Mouse (Mus musculus) CH12F3 (cell line): ENCODE results near the gene Tti1.

Experiments
- in situ Hi-C: fragments of 300-500 bp; cut with MboI; formaldehyde crosslinking; loops from 2 replicates; pipeline ENCODE4 v1.14.3; 2020; ENCODE audit warnings: low sequenced_read_pairs

Gene Tti1

GRCm38 (mm10) chr2:157979241-157979640 lies 49.0 kb downstream of the Tti1 start:
- in situ Hi-C loops: loop anchor here (25.0 kb wide), 1 partner anchor 342 kb away; no protein-coding TSS in a partner anchor

DNA sequence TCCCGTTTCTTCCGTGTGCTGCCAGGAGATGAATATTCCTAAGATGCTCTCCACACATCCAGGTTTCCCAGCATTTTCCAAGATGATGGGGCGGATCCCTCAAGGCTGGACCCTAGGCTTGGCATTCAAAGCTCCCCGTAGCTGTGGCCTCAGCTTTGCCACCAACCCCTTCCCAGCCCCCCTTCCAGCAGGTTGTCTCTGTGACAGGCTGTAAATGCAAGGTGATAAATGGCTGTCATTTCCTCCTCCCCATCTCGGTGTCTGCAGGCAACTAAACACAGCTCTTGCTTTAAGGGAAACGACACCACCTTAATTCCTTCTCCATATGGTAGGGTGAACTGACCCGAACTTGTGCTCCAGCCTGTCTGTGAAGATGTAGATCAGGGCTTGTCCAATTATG lies 52.6 kb downstream of the Tti1 start:
- in situ Hi-C loops: loop anchor here (25.0 kb wide), 1 partner anchor 338 kb away; no protein-coding TSS in a partner anchor

DNA sequence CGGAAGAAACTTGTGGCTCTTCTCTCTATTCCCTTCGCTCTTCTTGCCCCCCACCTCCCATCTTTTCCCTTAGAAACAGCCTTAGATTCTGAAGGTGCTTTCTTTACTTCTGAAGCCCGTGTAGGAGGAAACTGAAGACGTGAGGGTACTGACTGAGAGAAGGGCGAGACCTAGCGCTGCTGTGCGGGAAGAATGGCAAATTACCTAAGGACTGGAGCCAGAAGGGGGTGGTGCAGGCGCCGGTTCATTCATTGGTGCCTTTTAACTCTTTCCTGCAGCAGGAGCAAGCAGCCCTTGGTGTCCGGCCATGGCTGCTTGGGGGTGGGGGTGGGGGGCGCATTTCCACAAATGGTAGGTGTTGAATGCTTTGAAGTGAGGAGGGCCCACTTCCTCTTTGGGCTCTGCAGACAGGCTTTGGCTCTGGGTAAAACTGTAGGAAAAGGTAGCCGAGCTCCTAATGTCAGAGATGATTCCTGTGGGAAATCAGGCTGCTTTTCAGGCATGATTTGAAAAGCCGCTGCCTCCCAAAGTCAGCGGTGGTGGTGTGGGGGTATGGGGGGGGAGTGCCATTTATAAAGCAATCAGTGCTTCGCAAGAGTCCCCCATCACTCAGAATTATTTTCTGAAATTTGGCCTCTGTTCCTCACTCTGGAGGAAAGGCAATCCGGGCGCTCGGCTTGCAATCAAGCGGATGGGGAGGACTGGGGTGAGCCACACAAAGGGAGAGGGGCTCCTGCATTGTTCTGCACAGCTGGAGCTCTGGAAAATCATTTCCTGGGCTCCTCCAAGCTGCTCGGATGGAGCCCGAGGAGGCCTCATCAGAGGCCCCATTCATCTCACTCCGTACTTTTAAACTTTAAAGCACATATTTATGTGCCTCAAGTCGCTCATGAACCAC lies 53.4 kb downstream of the Tti1 start:
- in situ Hi-C loops: loop anchor here (25.0 kb wide), 1 partner anchor 338 kb away; no protein-coding TSS in a partner anchor

DNA sequence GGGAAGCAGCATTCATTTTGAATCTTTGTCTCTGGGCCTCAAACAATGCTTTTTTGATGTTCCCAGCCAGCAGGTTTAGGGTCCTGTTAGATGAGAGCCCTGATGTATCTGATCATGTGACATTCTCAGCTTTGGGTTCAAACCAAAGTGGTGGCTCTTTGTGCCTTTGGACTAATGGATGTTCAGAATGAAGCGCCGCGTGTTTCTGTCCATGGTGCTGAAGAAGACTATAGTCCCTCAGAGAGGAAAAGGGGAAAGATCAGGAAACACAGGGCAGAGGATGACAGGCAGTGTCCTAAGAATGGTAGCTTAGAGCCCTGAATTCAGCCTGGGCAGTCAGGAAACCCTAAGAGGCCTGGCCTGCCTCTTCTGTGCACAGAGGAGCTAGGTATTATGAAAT lies 57.6 kb downstream of the Tti1 start:
- in situ Hi-C loops: no loop called here

- in situ Hi-C loops: no loop called here
Observed at GRCm38 (mm10) chr2:157970124-157970523, 58.1 kb downstream of the Tti1 start.

GRCm38 (mm10) chr2:157967856-157968255 lies 60.4 kb downstream of the Tti1 start:
- in situ Hi-C loops: no loop called here

GRCm38 (mm10) chr2:157957707-157958108 lies 70.5 kb downstream of the Tti1 start:
- in situ Hi-C loops: no loop called here

- in situ Hi-C loops: no loop called here
Observed at GRCm38 (mm10) chr2:157953978-157954377, 74.3 kb downstream of the Tti1 start.

DNA sequence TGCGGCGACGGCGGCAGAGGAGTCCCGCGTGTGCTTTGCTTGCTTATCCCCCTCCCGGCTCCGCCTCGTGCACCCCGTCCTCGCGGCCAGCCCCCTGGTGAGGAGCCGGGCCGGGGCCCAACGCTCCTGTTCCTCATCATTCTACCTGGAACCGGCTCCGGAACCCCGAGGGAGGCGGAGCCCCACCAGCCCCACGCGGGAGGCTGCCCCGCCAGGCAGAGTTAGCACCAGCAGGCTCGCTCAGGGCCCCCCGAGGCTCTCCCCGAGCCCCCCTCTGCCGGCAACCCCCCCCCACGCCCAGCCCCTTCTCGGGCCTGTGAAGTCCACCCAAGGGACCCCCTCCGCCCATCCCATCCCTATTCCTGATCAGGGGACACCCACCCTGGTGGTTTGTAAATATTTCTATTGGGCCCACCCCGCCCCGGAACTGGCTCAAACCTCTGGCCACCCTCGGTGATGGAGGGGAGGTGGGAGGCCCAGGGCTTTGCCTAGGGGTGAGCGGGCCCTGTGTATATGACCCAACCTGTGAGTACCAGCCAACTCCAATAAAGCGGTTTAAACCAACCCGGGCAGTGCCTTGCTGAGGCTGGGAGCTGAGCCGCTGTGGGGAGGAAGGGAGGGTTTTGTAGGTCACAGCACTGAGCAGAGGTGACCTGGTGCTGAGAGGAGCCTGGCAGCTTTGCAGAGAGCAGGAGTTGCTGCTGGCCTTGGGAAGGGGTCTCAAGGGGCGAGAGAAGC lies 83.9 kb downstream of the Tti1 start:
- in situ Hi-C loops: no loop called here

GRCm38 (mm10) chr2:157943514-157944155 lies 84.6 kb downstream of the Tti1 start:
- in situ Hi-C loops: no loop called here

GRCm38 (mm10) chr2:157940586-157941185 lies 87.5 kb downstream of the Tti1 start:
- in situ Hi-C loops: no loop called here

DNA sequence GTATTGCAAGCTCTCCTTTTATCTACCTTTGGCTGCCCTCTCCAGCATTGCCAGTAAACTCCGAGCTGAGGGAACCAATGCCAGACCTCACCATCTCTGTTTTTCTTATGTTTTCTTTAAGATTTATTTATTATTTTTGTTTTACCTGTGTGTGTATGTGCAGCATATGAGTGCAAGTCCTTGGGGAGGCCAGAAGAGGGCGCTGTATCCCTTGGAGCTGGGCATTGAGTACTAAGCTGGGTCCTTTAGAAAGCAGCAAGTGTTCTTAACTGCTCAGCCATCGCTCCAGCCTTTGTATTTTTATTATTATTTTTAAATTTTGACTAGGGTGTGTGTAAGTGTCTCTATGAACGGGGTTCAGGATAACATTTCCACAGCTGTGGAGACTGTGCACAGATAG lies 91.6 kb downstream of the Tti1 start:
- in situ Hi-C loops: no loop called here

- in situ Hi-C loops: no loop called here
Observed at GRCm38 (mm10) chr2:157935444-157936171, 92.6 kb downstream of the Tti1 start.

- in situ Hi-C loops: no loop called here
Observed at GRCm38 (mm10) chr2:157932655-157933054, 95.6 kb downstream of the Tti1 start.
